Mouse (Mus musculus) layer of hippocampus, adult 2 months (tissue): Measurements from ENCODE around the gene Itga2. TPM values are rescaled to one million over a fixed set of nuclear protein-coding genes. Genes with fewer than 3 reads are reported as not detected.

Experiments used
- DNase-seq, 2 experiments: peaks; one replicate each; pipeline ENCODE4 v3.0.0; 2022; ENCODE audit warnings: low spot score in 2 of 2
- H3K27ac ChIP-seq: fragments of 200-600 bp; 2 replicates; pipeline ENCODE4 v1.8.1; 2022
- H3K4me3 ChIP-seq: fragments of 200-600 bp; 2 replicates; pipeline ENCODE4 v1.8.1; 2022; ENCODE audit warnings: mild to moderate bottlenecking
- CTCF ChIP-seq: fragments of 200-600 bp; conservative IDR thresholded peaks from 2 replicates; pipeline ENCODE4 v1.8.1; 2022; ENCODE audit warnings: antibody characterized with exemption, mild to moderate bottlenecking, moderate library complexity
- total RNA-seq, 2 experiments: library from RNA; stranded (reverse); gene quantifications; 2 replicates each; pipeline ENCODE4 v1.2.3; 2021

Gene Itga2
- total RNA-seq, 2 experiments from 2014 or later: 0.31 TPM; not detected in 1

- no peak for DNase-seq
- no peak for TF ChIP-seq CTCF
- H3K4me3 ChIP-seq: no peak overlapping the region
- H3K27ac ChIP-seq: no peak overlapping the region
Measured at GRCm38 (mm10) chr13:114856269-114856627, 75.7 kb downstream of the Itga2 start.

GRCm38 (mm10) chr13:114855573-114856268 lies 76.2 kb downstream of the Itga2 start:
- H3K27ac ChIP-seq: no peak overlapping the region
- DNase-seq: no peak
- peak overlapping the region; percentile 27; the same call in 1 of the 2 replicates for H3K4me3 ChIP-seq
- TF ChIP-seq CTCF: no peak

GRCm38 (mm10) chr13:114854428-114854827 lies 77.5 kb downstream of the Itga2 start:
- DNase-seq: no peak
- no peak for TF ChIP-seq CTCF

GRCm38 (mm10) chr13:114854023-114854422 lies 77.9 kb downstream of the Itga2 start:
- no peak for TF ChIP-seq CTCF
- no peak overlapping the region for H3K4me3 ChIP-seq
- DNase-seq: no peak
- H3K27ac ChIP-seq: no peak overlapping the region

More at GRCm38 (mm10) chr13:114854428-114854827, 77.5 kb downstream of the Itga2 start:
- Histone ChIP-seq H3K4me3 (no peak overlapping the region), H3K27ac (no peak overlapping the region)

GRCm38 (mm10) chr13:114853152-114853551 lies 78.7 kb downstream of the Itga2 start:
- Histone ChIP-seq H3K4me3 (no peak overlapping the region), H3K27ac (no peak overlapping the region)
- no peak for TF ChIP-seq CTCF
- no peak for DNase-seq

- no peak overlapping the region for H3K4me3 ChIP-seq
- no peak for TF ChIP-seq CTCF
- no peak for DNase-seq
- no peak overlapping the region for H3K27ac ChIP-seq
Measured at GRCm38 (mm10) chr13:114852264-114853111, 79.4 kb downstream of the Itga2 start.

GRCm38 (mm10) chr13:114848945-114849344 lies 83.0 kb downstream of the Itga2 start:
- TF ChIP-seq CTCF: no peak
- no peak overlapping the region for H3K4me3 ChIP-seq
- no peak overlapping the region for H3K27ac ChIP-seq
- no peak for DNase-seq

GRCm38 (mm10) chr13:114845804-114846203 lies 86.1 kb downstream of the Itga2 start:
- no peak for DNase-seq
- no peak for TF ChIP-seq CTCF
- H3K27ac ChIP-seq: no peak overlapping the region
- no peak overlapping the region for H3K4me3 ChIP-seq

GRCm38 (mm10) chr13:114843318-114843717 lies 88.6 kb downstream of the Itga2 start:
- Histone ChIP-seq H3K4me3 (no peak overlapping the region), H3K27ac (no peak overlapping the region)
- no peak for TF ChIP-seq CTCF
- no peak for DNase-seq

- TF ChIP-seq CTCF: no peak
- no peak for DNase-seq
- H3K4me3 ChIP-seq: no peak overlapping the region
- H3K27ac ChIP-seq: no peak overlapping the region
Measured at GRCm38 (mm10) chr13:114840545-114840944, 91.4 kb downstream of the Itga2 start.

- TF ChIP-seq CTCF: no peak
- peak overlapping the region; percentile 73 for H3K27ac ChIP-seq
- no peak for DNase-seq
- H3K4me3 ChIP-seq: no peak overlapping the region
Measured at GRCm38 (mm10) chr13:114839098-114839497, 92.8 kb downstream of the Itga2 start.

GRCm38 (mm10) chr13:114838535-114838990 lies 93.3 kb downstream of the Itga2 start:
- no peak for TF ChIP-seq CTCF
- H3K4me3 ChIP-seq: no peak overlapping the region
- peak overlapping the region; percentile 73 for H3K27ac ChIP-seq
- peak; percentile 50 to 66 for DNase-seq

- TF ChIP-seq CTCF: no peak
- no peak overlapping the region; the same call in 1 of the 2 replicates for H3K27ac ChIP-seq
- no peak for DNase-seq
- H3K4me3 ChIP-seq: no peak overlapping the region
Measured at GRCm38 (mm10) chr13:114837061-114837460, 94.8 kb downstream of the Itga2 start.
